Mouse (Mus musculus) right cerebral cortex, postnatal 36 days (tissue): ENCODE measurements around the gene A3galt2.

Experiments
- DNase-seq, 2 experiments: peaks; one replicate each; pipeline ENCODE4 v3.0.0; 2022; ENCODE audit warnings: low spot score in 2 of 2, mixed read lengths in 1 of 2

The A3galt2 gene

GRCm38 (mm10) chr4:128752031-128752757, 3.0 kb upstream of the A3galt2 start:
- DNase-seq = no peak

GRCm38 (mm10) chr4:128753571-128753970, 1.6 kb upstream of the A3galt2 start:
- no peak for DNase-seq

- DNase-seq = no peak
Measured at GRCm38 (mm10) chr4:128755900-128756299, 736 bp downstream of the A3galt2 start.

- DNase-seq = no peak
Measured at GRCm38 (mm10) chr4:128759214-128759613, 4.0 kb downstream of the A3galt2 start.

GRCm38 (mm10) chr4:128760029-128760428, 4.9 kb downstream of the A3galt2 start:
- no peak for DNase-seq

- DNase-seq = no peak
Measured at GRCm38 (mm10) chr4:128766929-128767328, 11.8 kb downstream of the A3galt2 start.

GRCm38 (mm10) chr4:128768120-128768519, 13.0 kb downstream of the A3galt2 start:
- no peak for DNase-seq

- no peak for DNase-seq
Measured at GRCm38 (mm10) chr4:128769569-128770355, 14.6 kb downstream of the A3galt2 start.

- DNase-seq = no peak
Measured at GRCm38 (mm10) chr4:128770698-128771097, 15.5 kb downstream of the A3galt2 start.

- DNase-seq = no peak
Measured at GRCm38 (mm10) chr4:128773820-128774219, 18.7 kb downstream of the A3galt2 start.

GRCm38 (mm10) chr4:128774467-128774866, 19.3 kb downstream of the A3galt2 start:
- no peak for DNase-seq

- DNase-seq = peak; percentile 43 to 56
Measured at GRCm38 (mm10) chr4:128776568-128777289, 21.6 kb downstream of the A3galt2 start.

- no peak for DNase-seq
Measured at GRCm38 (mm10) chr4:128777593-128777992, 22.4 kb downstream of the A3galt2 start.

- no peak for DNase-seq
Measured at GRCm38 (mm10) chr4:128782037-128782436, 26.9 kb downstream of the A3galt2 start.

- DNase-seq = no peak
Measured at GRCm38 (mm10) chr4:128782645-128783044, 27.5 kb downstream of the A3galt2 start.

- DNase-seq = peak in 1 of 2 experiments; percentile 52
Measured at GRCm38 (mm10) chr4:128784950-128785631, 29.9 kb downstream of the A3galt2 start.

GRCm38 (mm10) chr4:128785921-128786654, 30.9 kb downstream of the A3galt2 start:
- no peak for DNase-seq

GRCm38 (mm10) chr4:128787023-128787939, 32.1 kb downstream of the A3galt2 start:
- DNase-seq = peak in 1 of 2 experiments; percentile 61

GRCm38 (mm10) chr4:128788108-128788507, 32.9 kb downstream of the A3galt2 start:
- DNase-seq = no peak

GRCm38 (mm10) chr4:128789646-128790045, 34.5 kb downstream of the A3galt2 start:
- DNase-seq = no peak
